Mouse (Mus musculus) neutrophil, adult 5-6 weeks (primary cell): Measurements from ENCODE around the gene Thpo. TPM values are rescaled to one million over a fixed set of nuclear protein-coding genes. Genes with fewer than 3 reads are reported as not detected.

Experiments used
- ATAC-seq: fragments of 151-379, 151-347 bp; 2 replicates; pipeline ENCODE4 v1.8.0; 2017; ENCODE audit warnings: mild to moderate bottlenecking, moderate TSS enrichment; ENCODE audit not compliant: insufficient number of reproducible peaks, poor library complexity, low FRiP score, severe bottlenecking; ENCODE audit errors: extremely low read depth
- total RNA-seq: library from RNA; stranded (forward); fragments of 200-1000 nt; gene quantifications from 2 replicates; pipeline ENCODE4 v1.2.3, GENCODE M21; 2017

Thpo gene
- not detected in 2 replicates for total RNA-seq

- ATAC-seq = no peak
Measured at GRCm38 (mm10) chr16:20733731-20734730, at the start of gene Thpo. Gene Thpo, minus strand, starts transcription at chr16:20734511.

GRCm38 (mm10) chr16:20783891-20784290 lies 49.6 kb upstream of the Thpo start:
- no peak for ATAC-seq

- ATAC-seq = no peak
Measured at GRCm38 (mm10) chr16:20781101-20781630, 46.9 kb upstream of the Thpo start.

GRCm38 (mm10) chr16:20779846-20780245 lies 45.5 kb upstream of the Thpo start:
- ATAC-seq = no peak

GRCm38 (mm10) chr16:20775021-20775420 lies 40.7 kb upstream of the Thpo start:
- ATAC-seq = no peak

- 0 out of 2 replicates have a peak, but pooled peaks have one; percentile 19 for ATAC-seq
Measured at GRCm38 (mm10) chr16:20765244-20765643, 30.9 kb upstream of the Thpo start.

GRCm38 (mm10) chr16:20761681-20762080 lies 27.4 kb upstream of the Thpo start:
- ATAC-seq = no peak

- ATAC-seq = no peak
Measured at GRCm38 (mm10) chr16:20757385-20757784, 23.1 kb upstream of the Thpo start.

- ATAC-seq = no peak
Measured at GRCm38 (mm10) chr16:20756052-20756451, 21.7 kb upstream of the Thpo start.

- no peak for ATAC-seq
Measured at GRCm38 (mm10) chr16:20750518-20750917, 16.2 kb upstream of the Thpo start.

GRCm38 (mm10) chr16:20746641-20747040 lies 12.3 kb upstream of the Thpo start:
- no peak for ATAC-seq

GRCm38 (mm10) chr16:20739845-20740244 lies 5.5 kb upstream of the Thpo start:
- no peak for ATAC-seq

- ATAC-seq = no peak
Measured at GRCm38 (mm10) chr16:20736823-20737222, 2.5 kb upstream of the Thpo start.

- no peak for ATAC-seq
Measured at GRCm38 (mm10) chr16:20736168-20736567, 1.9 kb upstream of the Thpo start.

- no peak for ATAC-seq
Measured at GRCm38 (mm10) chr16:20735651-20736050, 1.3 kb upstream of the Thpo start.

- no peak for ATAC-seq
Measured at GRCm38 (mm10) chr16:20732925-20733730, 1.2 kb downstream of the Thpo start, which contains the start of gene Chrd. Gene Chrd, plus strand, starts transcription at chr16:20733127.

GRCm38 (mm10) chr16:20732251-20732924 lies 1.9 kb downstream of the Thpo start:
- no peak for ATAC-seq

GRCm38 (mm10) chr16:20731688-20732087 lies 2.6 kb downstream of the Thpo start:
- ATAC-seq = no peak

- no peak for ATAC-seq
Measured at GRCm38 (mm10) chr16:20730293-20730711, 4.0 kb downstream of the Thpo start.
